12 mouse cellular contexts compared by ENCODE assay signal in the genomic region with DNA sequence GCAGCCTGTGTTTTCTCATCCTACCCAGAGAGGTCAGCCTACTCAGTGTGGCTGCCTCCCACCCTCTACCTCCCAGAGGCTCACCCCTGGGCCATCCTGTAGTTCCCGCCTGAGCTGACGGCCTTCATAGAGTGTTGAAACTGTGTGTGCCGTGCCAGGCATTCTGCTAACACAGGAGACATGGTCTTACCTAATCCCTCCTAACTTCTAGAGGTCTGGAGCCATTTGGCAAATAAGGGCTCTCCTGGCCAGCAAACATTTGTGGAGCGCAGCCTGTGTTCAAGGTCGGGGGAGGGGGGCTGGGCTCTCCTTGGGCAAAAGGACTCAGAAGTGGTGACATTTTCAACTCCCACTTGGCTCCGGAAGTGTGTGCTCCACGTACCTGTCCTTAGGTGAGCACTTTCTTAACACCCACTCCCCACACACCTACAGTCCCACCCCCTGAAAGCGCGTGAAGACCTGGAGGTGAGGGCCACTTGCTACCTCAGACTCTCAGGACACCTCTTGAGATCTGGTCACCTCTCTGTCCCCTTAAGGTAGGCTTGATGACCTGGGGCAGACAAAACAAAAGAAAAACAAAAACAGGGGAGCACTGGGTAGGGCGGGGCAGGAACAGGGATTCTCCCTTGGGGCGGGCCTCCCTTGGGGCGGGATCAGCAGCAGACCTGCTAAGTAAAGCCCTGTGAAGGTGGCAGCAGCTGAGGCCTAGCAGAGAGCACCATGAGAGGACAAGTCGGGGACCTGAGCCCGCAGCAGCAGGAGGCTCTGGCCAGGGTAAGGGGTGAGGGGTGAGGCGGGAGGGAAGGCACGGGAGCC. TPM values are rescaled to one million over a fixed set of nuclear protein-coding genes. Genes with fewer than 3 reads are reported as not detected.
A peak's percentile ranks its signal among the peaks of the same experiment; 100 is the strongest.
DNase-seq lines count a peak whose midpoint lies in the region; ATAC-seq lines count a peak whose summit lies in the region.
"Had no signal": no experiment of that assay in that cellular context is flagged by ENCODE, and none has a peak within 500 bp of the region (broad histone marks: within the 10 kb centered on the region; RNA-seq: fewer than 3 reads in every experiment).

Gene Sec14l4, plus strand, starts transcription at position 337 of the 816 bp plus-strand sequence.

- peak within 1 kb of the TSS; percentile 18; the same call in 1 of the 2 replicates for H3K9ac ChIP-seq in liver, embryonic 13.5 days
- H3K9ac ChIP-seq in hindbrain, embryonic 12.5 days = no peak within 1 kb of the TSS
- H3K9ac ChIP-seq: embryonic facial prominence, embryonic 13.5 days had no signal

- DNase-seq in adrenal gland, adult 8-10 months = peak; percentile 30
- DNase-seq in adrenal gland, adult 18-20 months (ENCODE audit: low spot score in 2 of 2) = no peak
- peak; percentile 43 for DNase-seq in ZHBTc4 (ENCODE audit: low read depth, low spot score)
- no peak for DNase-seq in liver, embryonic 13.5 days
- DNase-seq in lung, postnatal 25 days (ENCODE audit: low spot score) = peak; percentile 86
- no peak for DNase-seq in gastrocnemius, adult 8-10 months (ENCODE audit: low spot score in 2 of 2)
- no peak for DNase-seq in layer of hippocampus, postnatal 14 days (ENCODE audit: low spot score in 2 of 2)
- DNase-seq: cerebellum, postnatal 14 days; thymus, postnatal 25 days had no signal

- no peaks in the 10 kb centered on the region for H3K27me3 ChIP-seq in liver, embryonic 13.5 days
- peaks cover 10% of the 10 kb centered on the region for H3K27me3 ChIP-seq in hindbrain, embryonic 12.5 days

- H3K4me1 ChIP-seq in liver, embryonic 13.5 days (replicated peaks) = no peaks in the 10 kb centered on the region; the same call in 1 of the 2 replicates
- H3K4me1 ChIP-seq in hindbrain, embryonic 12.5 days = no peaks in the 10 kb centered on the region

- ATAC-seq in liver, embryonic 13.5 days (ENCODE audit: low read depth) = peak; percentile 45
- no peak for ATAC-seq in hindbrain, embryonic 12.5 days (ENCODE audit: low FRiP score)

- H3K27ac ChIP-seq in liver, embryonic 13.5 days = no peak within 1 kb of the TSS
- no peak within 1 kb of the TSS for H3K27ac ChIP-seq in hindbrain, embryonic 12.5 days
- H3K27ac ChIP-seq: embryonic facial prominence, embryonic 13.5 days had no signal

- peak within 1 kb of the TSS; percentile 13; the same call in 1 of the 2 replicates for H3K4me3 ChIP-seq in liver, embryonic 13.5 days (replicated peaks)
- no peak within 1 kb of the TSS for H3K4me3 ChIP-seq in hindbrain, embryonic 12.5 days
- H3K4me3 ChIP-seq: embryonic facial prominence, embryonic 13.5 days had no signal

- 52% methylated on average over 16 of the region's 16 CpGs for WGBS in liver, embryonic 13.5 days (ENCODE audit: insufficient replicate concordance)
- WGBS in hindbrain, embryonic 12.5 days = 37% methylated on average over 16 of the region's 16 CpGs

- peak within 1 kb of the TSS; percentile 43 for H3K4me2 ChIP-seq in liver, embryonic 13.5 days
- H3K4me2 ChIP-seq in hindbrain, embryonic 12.5 days (replicated peaks) = no peak within 1 kb of the TSS
- H3K4me2 ChIP-seq: embryonic facial prominence, embryonic 13.5 days had no signal

- H3K36me3 ChIP-seq in liver, embryonic 13.5 days = no peaks in the 10 kb centered on the region
- no peaks in the 10 kb centered on the region for H3K36me3 ChIP-seq in hindbrain, embryonic 12.5 days
- H3K36me3 ChIP-seq: embryonic facial prominence, embryonic 13.5 days had no signal

- H3K9me3 ChIP-seq in liver, embryonic 13.5 days (replicated peaks) = no peaks in the 10 kb centered on the region
- no peaks in the 10 kb centered on the region for H3K9me3 ChIP-seq in hindbrain, embryonic 12.5 days (replicated peaks)
- H3K9me3 ChIP-seq: embryonic facial prominence, embryonic 13.5 days had no signal

RNA-seq across cellular contexts. Expression of gene Sec14l4, which starts in this region (rescaled TPM):
- 1 to 10 TPM in 2 of 4 experiments, under 1 TPM in 1, not detected in 1; 0.59 to 5.1 (median 3.8) TPM for total RNA-seq in adrenal gland, adult 8-10 months (2022)
- 1 to 10 TPM; 5.6 to 6.5 TPM for total RNA-seq in adrenal gland, adult 18-20 months (2021)
- polyA plus RNA-seq in liver, embryonic 13.5 days (2015; fragmentation: Nextera tagmentation; extraction: Ambion mirVana) = 0.96 and 1.2 TPM in 2 replicates
- total RNA-seq in gastrocnemius, adult 8-10 months (2022) = not detected
- under 1 TPM in 1 of 2 experiments, not detected in 1; 0.55 TPM for total RNA-seq in layer of hippocampus, postnatal 14 days (2021)
- polyA plus RNA-seq in hindbrain, embryonic 12.5 days (2016; fragmentation: Nextera tagmentation; extraction: Ambion mirVana) = not detected in 2 replicates
- total RNA-seq: megakaryocyte, adult 5-6 weeks had no signal

Comparison
In these comparisons a context has a peak if more than half of its experiments do, and no peak if none do; other contexts are left out.
1. DNase-seq: peak in adrenal gland, adult 8-10 months (single experiment), ZHBTc4 (single experiment) and lung, postnatal 25 days (single experiment); none in adrenal gland, adult 18-20 months (0 of 2), liver, embryonic 13.5 days (single experiment), gastrocnemius, adult 8-10 months (0 of 2) and layer of hippocampus, postnatal 14 days (0 of 2).